Mouse (Mus musculus): ENCODE results near the gene Sh3bgrl2. TPM values are rescaled to one million over a fixed set of nuclear protein-coding genes. Genes with fewer than 3 reads are reported as not detected.
"Not testable (repeated sequence)": the region's sequence is repeated elsewhere in the genome, so short reads cannot be mapped to it uniquely, and the experiment has no call there.

The Sh3bgrl2 gene
- 13.2 TPM in 2 replicates for polyA plus RNA-seq (2014; fragmentation: Nextera tagmentation; extraction: Ambion mirVana)

DNA sequence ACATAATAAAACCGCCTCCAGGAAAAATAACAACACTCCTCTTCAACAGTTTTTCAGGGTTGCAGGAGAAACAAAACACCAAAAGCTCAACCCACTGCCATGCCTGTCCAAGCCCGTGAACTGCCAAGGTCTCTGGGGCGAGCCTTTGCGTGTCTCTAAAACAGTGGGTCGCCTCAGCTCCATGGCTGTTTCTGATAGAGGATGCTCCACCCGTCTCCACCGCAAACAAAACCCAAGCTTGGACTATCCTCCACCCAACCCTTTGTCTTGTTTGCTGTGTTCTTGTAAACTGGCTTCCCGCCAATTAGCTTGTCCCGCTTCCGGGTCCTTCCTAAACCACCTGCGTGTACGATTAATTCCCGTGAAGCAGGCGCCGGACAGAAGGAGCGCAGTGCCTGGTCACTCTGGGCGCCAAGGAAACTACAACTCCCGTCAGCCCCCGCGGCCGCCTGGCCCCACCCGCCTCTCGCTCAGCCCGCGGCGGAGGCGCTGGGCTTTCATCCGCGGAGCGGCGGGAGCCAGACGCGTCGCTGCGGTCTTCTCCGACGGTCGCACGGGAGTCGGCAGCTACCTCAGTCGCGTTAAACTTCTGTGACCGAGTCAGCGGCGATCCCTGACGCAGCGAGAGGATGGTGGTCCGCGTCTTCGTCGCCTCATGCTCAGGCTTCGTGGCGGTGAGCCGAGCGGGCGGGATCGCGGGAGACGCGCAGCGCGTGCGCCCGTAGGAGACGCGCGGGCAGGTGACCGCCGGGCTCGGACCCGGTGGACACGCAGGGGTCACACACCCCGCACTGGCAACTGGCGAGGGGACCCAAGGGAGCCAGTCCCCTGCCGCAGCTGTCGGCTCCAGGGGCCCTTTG is at the start of gene Sh3bgrl2:
Gene Sh3bgrl2, plus strand, starts transcription at position 498 of the 860 bp plus-strand sequence.
- H3K27ac ChIP-seq (ENCODE audit: low read depth, low read length) = no peak within 1 kb of the TSS
- H3K27me3 ChIP-seq (ENCODE audit: control insufficient read depth, insufficient read depth, low read length) = no peaks in the 10 kb centered on the region
- peak within 1 kb of the TSS; percentile 62 for H3K9ac ChIP-seq (ENCODE audit: low read length)
- 2% methylated on average over 76 of the region's 76 CpGs for WGBS
- peak within 1 kb of the TSS; percentile 76 for H3K4me2 ChIP-seq (ENCODE audit: low read depth, low read length, severe bottlenecking)
- no peaks in the 10 kb centered on the region for H3K4me1 ChIP-seq (replicated peaks; ENCODE audit: control insufficient read depth, insufficient read depth, low read length)
- DNase-seq (ENCODE audit: low spot score) (peak; percentile 89), ATAC-seq (replicated peaks; ENCODE audit: low FRiP score) (peak; percentile 98)
- no peaks in the 10 kb centered on the region for H3K9me3 ChIP-seq (ENCODE audit: control insufficient read depth, low read length)
- no peaks in the 10 kb centered on the region for H3K36me3 ChIP-seq (ENCODE audit: control insufficient read depth, insufficient read depth, low read length)
- H3K4me3 ChIP-seq (ENCODE audit: low read depth, low read length) = peak within 1 kb of the TSS; percentile 56

DNA sequence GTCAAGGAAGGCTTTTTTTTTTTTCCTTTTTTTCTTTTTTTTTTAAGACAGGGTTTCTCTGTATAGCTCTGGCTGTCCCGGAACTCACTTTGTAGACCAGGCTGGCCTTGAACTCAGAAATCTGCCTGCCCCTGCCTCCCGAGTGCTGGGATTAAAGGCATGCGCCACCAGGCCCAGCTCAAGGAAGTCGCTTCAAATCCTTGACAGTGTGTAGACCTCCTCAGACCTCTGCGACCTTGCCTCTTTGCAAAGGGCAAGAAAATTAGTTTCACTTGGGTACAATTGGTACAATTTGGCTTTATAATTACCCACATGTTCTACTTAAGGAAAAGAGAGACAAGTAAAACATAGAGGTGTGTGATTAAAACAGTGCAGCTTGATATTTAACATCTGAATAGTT is 29.0 kb upstream of the Sh3bgrl2 start:
- not testable (repeated sequence) for H3K36me3 ChIP-seq (ENCODE audit: control insufficient read depth, insufficient read depth, low read length); H3K9ac ChIP-seq (ENCODE audit: low read length); H3K27me3 ChIP-seq (ENCODE audit: control insufficient read depth, insufficient read depth, low read length); DNase-seq (ENCODE audit: low spot score); H3K4me1 ChIP-seq (replicated peaks; ENCODE audit: control insufficient read depth, insufficient read depth, low read length); H3K9me3 ChIP-seq (ENCODE audit: control insufficient read depth, low read length); H3K27ac ChIP-seq (ENCODE audit: low read depth, low read length); H3K4me2 ChIP-seq (ENCODE audit: low read depth, low read length, severe bottlenecking); ATAC-seq (replicated peaks; ENCODE audit: low FRiP score); H3K4me3 ChIP-seq (ENCODE audit: low read depth, low read length)
- WGBS = 77% methylated on average over 5 of the region's 5 CpGs

DNA sequence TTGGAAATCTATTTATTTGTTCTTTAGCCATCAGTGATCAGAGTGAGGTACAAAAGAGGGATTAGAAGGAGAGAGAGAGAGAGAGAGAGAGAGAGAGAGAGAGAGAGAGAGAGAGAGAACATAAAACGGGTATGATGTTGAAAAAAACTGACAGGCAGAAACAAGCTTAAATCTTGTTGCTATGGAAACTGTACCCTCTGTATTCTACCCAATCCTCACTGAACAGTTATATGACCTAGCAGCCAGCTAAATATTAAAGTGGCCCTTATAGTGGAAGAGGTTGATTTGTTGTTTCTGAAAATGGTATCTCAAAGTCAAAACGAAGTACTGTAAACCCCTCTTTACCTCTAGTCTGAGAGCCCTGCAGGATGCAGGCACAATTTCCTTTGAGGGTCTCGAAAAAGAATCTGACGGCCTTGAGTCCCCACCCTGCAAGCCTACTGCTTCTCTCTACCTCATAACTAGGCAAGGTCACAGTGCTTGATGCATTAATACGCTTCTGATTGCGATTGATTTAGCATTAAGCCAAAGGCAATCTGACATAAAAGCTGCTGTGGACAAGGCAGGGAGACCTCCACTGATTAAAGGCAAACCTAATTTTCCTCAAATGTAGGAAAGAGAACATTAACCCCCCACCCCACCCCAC is 28.5 kb upstream of the Sh3bgrl2 start:
- Histone ChIP-seq H3K4me2 (ENCODE audit: low read depth, low read length, severe bottlenecking) (no peak overlapping the region), H3K27me3 (ENCODE audit: control insufficient read depth, insufficient read depth, low read length) (no peaks in the 10 kb centered on the region), H3K27ac (ENCODE audit: low read depth, low read length) (no peak overlapping the region), H3K4me1 (replicated peaks; ENCODE audit: control insufficient read depth, insufficient read depth, low read length) (no peaks in the 10 kb centered on the region), H3K36me3 (ENCODE audit: control insufficient read depth, insufficient read depth, low read length) (no peaks in the 10 kb centered on the region), H3K9me3 (ENCODE audit: control insufficient read depth, low read length) (no peaks in the 10 kb centered on the region), H3K4me3 (ENCODE audit: low read depth, low read length) (no peak overlapping the region), H3K9ac (ENCODE audit: low read length) (no peak overlapping the region)
- ATAC-seq (replicated peaks; ENCODE audit: low FRiP score) (no peak), DNase-seq (ENCODE audit: low spot score) (no peak)
- WGBS = 76% methylated on average over 6 of the region's 6 CpGs

DNA sequence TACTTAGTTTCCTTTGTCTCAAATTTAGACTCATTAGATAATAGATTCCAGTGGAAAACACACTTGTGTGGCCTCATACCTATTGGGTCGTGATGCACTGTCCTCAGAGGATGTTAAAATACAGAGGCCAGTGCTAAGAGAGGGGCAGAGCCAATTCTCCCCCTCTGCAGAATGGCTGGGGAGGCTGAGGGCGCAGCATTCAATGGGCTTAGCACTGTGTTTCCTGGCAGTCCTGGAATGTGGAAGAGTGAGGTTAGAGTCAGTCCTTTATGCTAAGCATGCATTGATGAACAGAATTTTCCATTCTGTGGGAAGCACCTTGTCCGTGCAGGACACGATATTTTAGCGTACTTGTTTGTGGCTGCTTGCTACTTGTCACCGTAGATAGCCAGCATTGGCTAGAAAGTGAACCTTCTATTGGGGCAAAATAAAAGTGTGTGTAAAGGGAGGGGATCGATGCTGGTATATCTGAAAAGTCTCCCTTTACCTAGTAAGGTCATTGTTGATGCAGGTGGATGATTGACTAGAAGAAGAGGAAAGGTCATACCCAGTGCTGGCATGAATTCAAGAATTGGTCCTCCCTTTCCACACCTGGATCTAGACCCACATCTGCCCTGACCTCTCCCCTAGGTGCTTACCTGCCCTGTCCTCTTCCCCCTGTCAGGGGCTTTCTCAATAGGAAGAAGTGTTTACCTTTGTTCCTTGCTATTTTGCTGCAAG is 20.6 kb upstream of the Sh3bgrl2 start:
- WGBS = 87% methylated on average over 7 of the region's 7 CpGs
- no peak for DNase-seq (ENCODE audit: low spot score)
- ATAC-seq (replicated peaks; ENCODE audit: low FRiP score) = no peak
- no peaks in the 10 kb centered on the region for H3K4me1 ChIP-seq (replicated peaks; ENCODE audit: control insufficient read depth, insufficient read depth, low read length)
- H3K9me3 ChIP-seq (ENCODE audit: control insufficient read depth, low read length) = no peaks in the 10 kb centered on the region
- H3K27me3 ChIP-seq (ENCODE audit: control insufficient read depth, insufficient read depth, low read length) = no peaks in the 10 kb centered on the region
- H3K4me2 ChIP-seq (ENCODE audit: low read depth, low read length, severe bottlenecking) = no peak overlapping the region
- no peaks in the 10 kb centered on the region for H3K36me3 ChIP-seq (ENCODE audit: control insufficient read depth, insufficient read depth, low read length)
- no peak overlapping the region for H3K9ac ChIP-seq (ENCODE audit: low read length)
- no peak overlapping the region for H3K4me3 ChIP-seq (ENCODE audit: low read depth, low read length)
- H3K27ac ChIP-seq (ENCODE audit: low read depth, low read length) = no peak overlapping the region

DNA sequence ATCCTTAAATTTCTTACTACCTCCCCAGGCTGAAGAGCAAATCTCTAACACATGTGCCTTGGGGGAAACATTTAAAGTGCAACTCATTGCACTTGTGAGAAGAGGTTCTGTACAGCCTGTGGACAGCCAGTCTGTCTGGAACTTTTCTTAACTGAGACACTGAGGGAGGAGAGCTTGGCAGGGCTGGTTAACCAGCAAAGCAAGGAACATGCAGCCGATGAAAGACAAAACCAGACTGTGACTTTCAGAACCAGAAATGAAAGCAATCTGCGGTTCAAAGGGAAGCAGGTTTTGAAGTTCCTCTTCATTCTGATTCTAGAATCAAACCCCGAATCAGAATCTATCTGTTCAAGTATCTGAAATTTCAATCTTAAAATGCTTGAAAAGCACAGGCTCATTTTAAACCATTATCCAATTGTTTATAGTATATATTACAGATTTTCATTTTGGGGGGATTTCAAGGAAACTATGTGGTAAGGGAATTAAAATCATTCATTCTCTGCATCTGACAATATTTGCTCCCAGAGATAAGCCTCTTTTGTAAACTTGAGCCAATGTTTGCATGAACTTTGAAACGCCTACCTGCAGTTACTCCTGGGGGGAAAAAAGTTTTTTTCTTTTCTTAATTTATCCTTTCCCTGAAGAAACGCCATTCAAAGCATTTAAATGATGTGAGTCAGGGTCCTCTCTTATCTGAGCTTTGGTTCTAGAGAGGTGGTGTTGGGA is 14.9 kb upstream of the Sh3bgrl2 start:
- Histone ChIP-seq H3K4me1 (replicated peaks; ENCODE audit: control insufficient read depth, insufficient read depth, low read length) (no peaks in the 10 kb centered on the region), H3K4me2 (ENCODE audit: low read depth, low read length, severe bottlenecking) (no peak overlapping the region), H3K9me3 (ENCODE audit: control insufficient read depth, low read length) (no peaks in the 10 kb centered on the region), H3K36me3 (ENCODE audit: control insufficient read depth, insufficient read depth, low read length) (no peaks in the 10 kb centered on the region), H3K4me3 (ENCODE audit: low read depth, low read length) (no peak overlapping the region), H3K9ac (ENCODE audit: low read length) (no peak overlapping the region), H3K27ac (ENCODE audit: low read depth, low read length) (no peak overlapping the region), H3K27me3 (ENCODE audit: control insufficient read depth, insufficient read depth, low read length) (no peaks in the 10 kb centered on the region)
- 88% methylated on average over 5 of the region's 5 CpGs for WGBS
- DNase-seq (ENCODE audit: low spot score) = no peak
- no peak for ATAC-seq (replicated peaks; ENCODE audit: low FRiP score)

DNA sequence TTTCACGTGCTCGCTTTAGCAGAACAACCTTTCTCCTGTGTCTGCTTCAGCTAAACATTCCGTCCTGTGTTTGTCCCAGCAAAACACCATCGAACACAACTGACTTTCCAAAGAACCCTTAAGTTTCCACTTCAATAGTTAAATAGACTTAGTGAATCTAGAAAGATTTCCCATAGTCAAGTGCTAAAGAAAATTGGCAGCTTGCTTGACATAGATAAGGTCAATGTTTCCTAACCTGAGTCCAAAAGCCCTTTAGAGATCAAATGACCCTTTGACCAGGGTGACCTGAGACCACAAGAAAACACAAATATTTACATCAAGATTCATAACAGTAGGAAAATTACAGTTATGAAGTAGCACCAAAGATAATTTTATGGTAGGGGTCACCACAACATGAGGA is 11.2 kb upstream of the Sh3bgrl2 start:
- H3K9me3 ChIP-seq (ENCODE audit: control insufficient read depth, low read length) = no peaks in the 10 kb centered on the region
- ATAC-seq (replicated peaks; ENCODE audit: low FRiP score) = no peak
- no peak overlapping the region for H3K27ac ChIP-seq (ENCODE audit: low read depth, low read length)
- no peak overlapping the region for H3K4me3 ChIP-seq (ENCODE audit: low read depth, low read length)
- no peak for DNase-seq (ENCODE audit: low spot score)
- no peaks in the 10 kb centered on the region for H3K4me1 ChIP-seq (replicated peaks; ENCODE audit: control insufficient read depth, insufficient read depth, low read length)
- WGBS = 93% methylated on average over 4 of the region's 4 CpGs
- no peak overlapping the region for H3K4me2 ChIP-seq (ENCODE audit: low read depth, low read length, severe bottlenecking)
- no peaks in the 10 kb centered on the region for H3K36me3 ChIP-seq (ENCODE audit: control insufficient read depth, insufficient read depth, low read length)
- H3K27me3 ChIP-seq (ENCODE audit: control insufficient read depth, insufficient read depth, low read length) = no peaks in the 10 kb centered on the region
- no peak overlapping the region for H3K9ac ChIP-seq (ENCODE audit: low read length)

DNA sequence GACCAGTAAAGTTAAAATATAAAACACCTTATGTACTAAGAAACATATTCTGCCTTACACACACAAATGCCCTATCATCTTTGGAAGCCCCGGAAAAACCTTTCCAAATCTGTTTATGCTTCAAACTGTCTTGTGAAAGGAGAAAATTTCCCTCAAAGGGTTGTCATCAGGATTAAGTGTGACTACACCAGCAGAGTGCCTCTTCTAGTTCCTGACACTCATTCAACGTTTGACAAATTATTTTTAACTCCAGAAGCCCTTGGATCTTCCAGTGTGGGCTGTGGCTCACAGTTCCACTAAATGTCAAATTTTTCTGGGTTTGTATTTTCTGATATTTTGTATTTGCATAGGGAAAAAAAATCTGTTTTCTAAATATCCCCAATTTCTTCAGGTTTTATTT is 10.6 kb upstream of the Sh3bgrl2 start:
- DNase-seq (ENCODE audit: low spot score) = no peak
- no peak overlapping the region; the same call in 1 of the 2 replicates for H3K27ac ChIP-seq (ENCODE audit: low read depth, low read length)
- WGBS = 73% methylated on average over 2 of the region's 2 CpGs

DNA sequence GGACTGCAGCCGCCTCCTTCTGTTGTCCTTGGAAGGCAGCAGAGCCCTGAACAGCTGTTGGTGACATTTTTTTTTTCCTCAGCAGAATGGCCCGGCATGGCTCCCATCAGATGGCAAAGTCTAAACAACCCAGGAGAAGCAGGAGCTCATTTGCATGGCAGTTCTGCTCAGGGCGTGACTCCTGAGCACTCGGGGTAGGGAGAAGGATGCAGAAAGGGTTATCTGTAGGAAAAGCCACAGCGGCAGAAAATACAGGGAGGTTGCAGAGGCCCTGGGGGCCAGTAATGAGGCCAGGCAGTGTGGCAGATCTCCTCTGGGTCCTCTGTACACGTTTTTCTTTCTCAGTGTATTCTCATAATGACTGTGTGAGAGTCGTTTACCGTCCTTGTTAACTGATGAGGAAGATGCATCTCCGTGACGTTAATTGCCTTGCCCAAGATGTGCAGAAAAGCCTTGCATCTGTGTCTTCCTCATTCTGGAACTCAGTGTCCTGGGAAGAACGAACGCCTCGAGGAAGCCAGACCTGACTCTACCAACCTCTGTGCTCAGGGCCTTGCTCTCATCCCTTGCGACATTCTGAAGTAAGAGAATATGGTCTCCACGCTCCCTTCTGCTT is 10.1 kb upstream of the Sh3bgrl2 start:
- Histone ChIP-seq H3K4me2 (ENCODE audit: low read depth, low read length, severe bottlenecking) (no peak overlapping the region), H3K27me3 (ENCODE audit: control insufficient read depth, insufficient read depth, low read length) (no peaks in the 10 kb centered on the region), H3K4me1 (replicated peaks; ENCODE audit: control insufficient read depth, insufficient read depth, low read length) (no peaks in the 10 kb centered on the region), H3K9me3 (ENCODE audit: control insufficient read depth, low read length) (no peaks in the 10 kb centered on the region), H3K4me3 (ENCODE audit: low read depth, low read length) (no peak overlapping the region), H3K27ac (ENCODE audit: low read depth, low read length) (peak overlapping the region; percentile 41; the same call in 1 of the 2 replicates), H3K36me3 (ENCODE audit: control insufficient read depth, insufficient read depth, low read length) (no peaks in the 10 kb centered on the region), H3K9ac (ENCODE audit: low read length) (no peak overlapping the region)
- WGBS = 61% methylated on average over 15 of the region's 15 CpGs
- ATAC-seq (replicated peaks; ENCODE audit: low FRiP score) (peak; percentile 27; the same call in 1 of the 2 replicates), DNase-seq (ENCODE audit: low spot score) (no peak)

More for the DNA sequence above, 10.6 kb upstream of the Sh3bgrl2 start:
- Histone ChIP-seq H3K36me3 (ENCODE audit: control insufficient read depth, insufficient read depth, low read length) (no peaks in the 10 kb centered on the region), H3K9ac (ENCODE audit: low read length) (no peak overlapping the region), H3K4me3 (ENCODE audit: low read depth, low read length) (no peak overlapping the region), H3K4me1 (replicated peaks; ENCODE audit: control insufficient read depth, insufficient read depth, low read length) (no peaks in the 10 kb centered on the region), H3K27me3 (ENCODE audit: control insufficient read depth, insufficient read depth, low read length) (no peaks in the 10 kb centered on the region), H3K4me2 (ENCODE audit: low read depth, low read length, severe bottlenecking) (no peak overlapping the region), H3K9me3 (ENCODE audit: control insufficient read depth, low read length) (no peaks in the 10 kb centered on the region)
- ATAC-seq (replicated peaks; ENCODE audit: low FRiP score) = no peak

Measured in forebrain, embryonic 11.5 days (tissue).